Mouse (Mus musculus): ENCODE results near the gene Ctla4.

The Ctla4 gene

GRCm38 (mm10) chr1:60886981-60887380 lies at the start of gene Ctla4:
TSS of gene Ctla4 (plus strand) at chr1:60887000.
- in situ Hi-C loops (cut with MseI, MboI), result no loop called here

DNA sequence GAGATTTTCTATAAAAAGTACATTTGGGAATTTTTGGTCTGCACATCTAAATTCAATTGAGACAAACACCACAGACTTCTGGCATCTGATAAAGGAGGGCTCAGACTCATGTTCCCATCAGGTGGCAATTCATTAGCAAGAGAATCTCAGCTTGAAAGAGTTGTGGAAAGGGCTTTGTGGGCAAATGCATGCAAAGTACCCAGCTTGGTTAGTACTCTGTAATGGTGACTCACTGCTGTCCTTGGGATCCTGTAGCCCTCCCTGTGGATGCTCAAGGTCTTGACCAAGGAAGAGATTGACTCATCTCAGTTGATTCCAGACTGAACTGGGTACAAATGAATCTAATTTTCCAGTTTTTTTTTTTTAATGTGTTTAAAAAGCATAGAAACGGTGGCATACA lies 47.6 kb upstream of the Ctla4 start:
- in situ Hi-C loops (cut with MseI, MboI), result no loop called here

GRCm38 (mm10) chr1:60845318-60846060 lies 41.3 kb upstream of the Ctla4 start:
- in situ Hi-C loops (cut with MseI, MboI), result no loop called here

DNA sequence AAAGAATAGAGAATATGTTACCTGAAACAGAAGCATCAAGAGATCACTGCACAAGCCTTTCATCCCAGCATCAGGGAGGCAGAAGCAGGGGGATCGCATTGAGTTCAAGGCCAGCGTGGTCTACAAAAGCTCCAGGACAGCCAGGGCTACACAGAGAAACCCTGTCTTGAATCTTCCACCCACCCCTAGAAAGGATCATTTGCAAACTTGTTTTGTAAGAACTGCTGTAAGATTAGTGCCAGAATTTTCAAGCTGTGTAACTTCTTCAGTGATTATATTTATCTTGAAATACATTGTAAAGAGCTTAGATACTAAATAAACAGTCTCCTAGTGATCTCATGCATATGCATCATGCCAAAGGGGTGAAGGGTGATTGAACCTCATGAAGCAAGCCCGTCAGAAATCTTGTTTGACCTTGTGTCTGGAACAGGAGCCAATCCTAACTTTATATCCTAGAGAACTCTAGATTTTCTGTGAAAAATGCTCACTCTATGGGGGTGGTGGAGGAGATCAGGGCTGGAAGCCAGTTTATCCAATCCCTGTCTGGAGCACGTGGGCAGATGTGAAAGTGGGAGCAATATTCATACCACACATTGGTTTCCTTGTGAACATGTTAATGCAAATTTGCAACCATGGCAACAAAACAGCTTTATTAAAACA lies 40.1 kb upstream of the Ctla4 start:
- in situ Hi-C loops (cut with MseI, MboI), result no loop called here

DNA sequence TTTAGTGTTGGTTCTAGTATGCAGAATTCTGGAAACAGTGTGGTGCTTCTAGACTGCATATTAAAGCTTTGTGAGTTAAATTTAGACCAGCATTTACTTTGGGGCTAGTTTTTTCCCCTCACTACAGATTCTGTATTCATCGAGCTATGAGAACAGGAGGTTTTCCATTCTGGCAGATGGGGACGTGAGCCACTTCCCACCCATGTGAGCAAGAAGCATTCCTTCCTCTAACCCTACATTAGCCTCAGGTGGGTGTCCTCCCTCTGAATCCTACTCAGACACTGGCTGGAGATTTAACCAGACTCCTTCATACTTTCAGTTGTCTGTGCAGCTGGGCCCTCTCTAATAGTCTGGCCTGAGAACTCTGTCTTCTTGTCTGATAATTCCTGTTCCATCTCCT lies 37.7 kb upstream of the Ctla4 start:
- in situ Hi-C loops (cut with MseI, MboI), result no loop called here

GRCm38 (mm10) chr1:60849816-60850215 lies 37.0 kb upstream of the Ctla4 start:
- in situ Hi-C loops (cut with MseI, MboI), result loop anchor here (10.0 kb wide), 1 partner anchor 315 kb away; no protein-coding TSS in a partner anchor

GRCm38 (mm10) chr1:60851041-60851781 lies 35.6 kb upstream of the Ctla4 start:
- in situ Hi-C loops (cut with MseI, MboI), result loop anchor here (10.0 kb wide), 1 partner anchor 316 kb away; no protein-coding TSS in a partner anchor

- in situ Hi-C loops (cut with MseI, MboI), result loop anchor here (10.0 kb wide), 1 partner anchor 317 kb away; no protein-coding TSS in a partner anchor
Observed at GRCm38 (mm10) chr1:60852075-60852769, 34.6 kb upstream of the Ctla4 start.

GRCm38 (mm10) chr1:60852770-60853147 lies 34.0 kb upstream of the Ctla4 start:
- in situ Hi-C loops (cut with MseI, MboI), result loop anchor here (10.0 kb wide), 1 partner anchor 318 kb away; no protein-coding TSS in a partner anchor

GRCm38 (mm10) chr1:60853330-60853956 lies 33.4 kb upstream of the Ctla4 start:
- in situ Hi-C loops (cut with MseI, MboI), result loop anchor here (10.0 kb wide), 1 partner anchor 319 kb away; no protein-coding TSS in a partner anchor

- in situ Hi-C loops (cut with MseI, MboI), result loop anchor here (10.0 kb wide), 1 partner anchor 319 kb away; no protein-coding TSS in a partner anchor
Observed at GRCm38 (mm10) chr1:60853991-60854390, 32.8 kb upstream of the Ctla4 start.

- in situ Hi-C loops (cut with MseI, MboI), result loop anchor here (10.0 kb wide), 1 partner anchor 323 kb away; no protein-coding TSS in a partner anchor
Observed at GRCm38 (mm10) chr1:60857351-60858220, 29.2 kb upstream of the Ctla4 start.

DNA sequence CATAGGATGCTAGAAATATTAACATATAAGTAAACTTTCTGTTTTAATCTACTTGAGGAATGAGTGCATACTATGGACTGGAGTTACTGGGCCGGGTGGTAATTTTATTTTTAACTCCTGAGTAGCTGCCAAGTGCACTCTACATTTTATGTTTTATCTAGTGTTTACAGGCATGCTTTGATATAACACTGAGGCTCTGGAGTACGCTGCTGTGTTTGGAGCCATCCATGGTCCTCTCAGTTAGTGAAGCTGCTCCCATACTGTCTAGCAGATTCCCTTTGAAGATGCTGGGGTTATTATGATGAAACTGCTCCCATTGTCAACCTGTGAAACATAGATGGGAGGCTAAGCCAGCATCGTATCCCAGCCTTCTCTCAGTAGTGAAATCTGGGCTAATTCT lies 27.6 kb upstream of the Ctla4 start:
- in situ Hi-C loops (cut with MseI, MboI), result loop anchor here (10.0 kb wide), 1 partner anchor 324 kb away; no protein-coding TSS in a partner anchor

GRCm38 (mm10) chr1:60859842-60860241 lies 27.0 kb upstream of the Ctla4 start:
- in situ Hi-C loops (cut with MseI, MboI), result loop anchor here (10.0 kb wide), 1 partner anchor 325 kb away; no protein-coding TSS in a partner anchor

DNA sequence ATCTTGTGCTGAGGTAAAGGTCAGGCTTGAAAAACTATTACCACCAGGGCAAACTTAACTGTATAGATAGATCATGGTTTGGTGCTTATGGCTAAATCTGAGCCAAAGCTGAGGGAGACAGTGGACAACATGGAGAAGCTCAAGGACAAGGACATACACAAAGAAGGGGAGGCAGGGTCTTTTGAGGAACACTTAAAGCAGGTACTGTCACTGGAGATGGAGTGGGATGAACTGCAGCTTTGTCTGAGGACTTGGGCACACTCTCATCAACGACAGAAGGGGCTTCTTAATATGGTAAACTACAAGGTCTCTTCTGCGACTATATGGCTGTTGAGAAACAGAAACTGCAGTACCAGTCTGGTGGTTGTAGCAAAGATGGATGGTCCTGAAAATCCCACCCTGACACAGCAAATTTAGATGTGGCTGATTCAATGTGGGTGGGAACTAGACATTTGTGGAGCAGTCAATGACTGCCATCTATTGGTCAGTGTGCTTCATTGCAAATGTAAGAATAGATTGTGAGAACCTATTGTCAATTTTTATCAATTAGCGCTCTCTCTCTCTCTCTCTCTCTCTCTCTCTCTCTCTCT lies 26.3 kb upstream of the Ctla4 start:
- in situ Hi-C loops (cut with MseI, MboI), result no loop called here

GRCm38 (mm10) chr1:60860955-60861354 lies 25.8 kb upstream of the Ctla4 start:
- in situ Hi-C loops (cut with MseI, MboI), result no loop called here

- in situ Hi-C loops (cut with MseI, MboI), result no loop called here
Observed at GRCm38 (mm10) chr1:60861431-60861830, 25.4 kb upstream of the Ctla4 start.

- in situ Hi-C loops (cut with MseI, MboI), result no loop called here
Observed at GRCm38 (mm10) chr1:60862510-60862909, 24.3 kb upstream of the Ctla4 start.

- in situ Hi-C loops (cut with MseI, MboI), result no loop called here
Observed at GRCm38 (mm10) chr1:60862951-60863461, 23.8 kb upstream of the Ctla4 start.
